Mouse (Mus musculus): ENCODE results near the gene App. TPM values are rescaled to one million over a fixed set of nuclear protein-coding genes. Genes with fewer than 3 reads are reported as not detected.

The App gene
- polyA plus RNA-seq, 1 experiment from 2014 or later = 94.7 TPM

- Histone ChIP-seq H3K27me3 (ENCODE audit: low read depth, poor library complexity, severe bottlenecking) (no peaks in the 10 kb centered on the region), H3K4me3 (no peak overlapping the region), H3K27ac (no peak overlapping the region), H3K4me1 (no peaks in the 10 kb centered on the region), H3K36me3 (peaks cover 70% of the 10 kb centered on the region), H3K9me3 (replicated peaks) (no peaks in the 10 kb centered on the region)
- DNase-seq (ENCODE audit: low spot score) = no peak
- WGBS = 97% methylated on average over 8 of the region's 8 CpGs
These were observed 148.9 kb downstream of the App start for GRCm38 (mm10) chr16:85024706-85025105.

GRCm38 (mm10) chr16:85023106-85023505 is 150.5 kb downstream of the App start:
- H3K36me3 ChIP-seq = peaks cover 57% of the 10 kb centered on the region
- no peak overlapping the region for H3K27ac ChIP-seq
- H3K4me3 ChIP-seq = no peak overlapping the region
- WGBS = 94% methylated on average over 3 of the region's 3 CpGs
- no peaks in the 10 kb centered on the region for H3K9me3 ChIP-seq (replicated peaks)
- no peak for DNase-seq (ENCODE audit: low spot score)
- H3K27me3 ChIP-seq (ENCODE audit: low read depth, poor library complexity, severe bottlenecking) = no peaks in the 10 kb centered on the region
- no peaks in the 10 kb centered on the region for H3K4me1 ChIP-seq

DNA sequence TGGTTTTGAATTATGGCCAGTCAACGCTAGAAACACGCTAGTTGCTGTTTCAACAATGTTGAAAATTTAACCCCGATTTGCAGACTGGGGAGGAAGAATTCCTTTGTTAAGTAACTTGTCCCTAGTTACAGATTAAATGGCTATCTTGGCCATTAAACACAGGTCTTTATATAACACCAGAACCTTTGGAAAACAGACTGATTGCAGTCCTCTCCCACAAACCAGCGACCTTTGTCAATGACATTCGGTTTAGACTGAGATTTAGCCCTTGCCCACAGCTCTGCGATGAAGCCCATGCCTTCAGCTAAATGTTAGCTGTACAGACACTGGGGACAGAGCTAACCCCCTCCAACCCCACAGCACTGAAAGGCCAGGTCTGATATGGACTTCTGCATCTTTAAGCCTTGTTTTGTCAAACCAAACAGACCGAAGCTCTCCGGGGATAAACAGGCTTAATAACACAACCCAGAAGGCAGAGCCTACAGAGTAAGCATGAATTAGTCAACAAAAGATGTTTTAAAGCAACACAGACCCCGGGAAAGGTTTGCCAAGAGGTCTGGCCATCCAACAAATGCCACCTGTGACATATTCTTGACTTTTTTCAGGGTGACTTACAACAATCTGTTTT is 152.8 kb downstream of the App start:
- no peak for DNase-seq (ENCODE audit: low spot score)
- no peak overlapping the region for H3K27ac ChIP-seq
- no peaks in the 10 kb centered on the region for H3K4me1 ChIP-seq
- no peaks in the 10 kb centered on the region for H3K27me3 ChIP-seq (ENCODE audit: low read depth, poor library complexity, severe bottlenecking)
- no peak overlapping the region for H3K4me3 ChIP-seq
- 93% methylated on average over 9 of the region's 9 CpGs for WGBS
- H3K36me3 ChIP-seq = peaks cover 44% of the 10 kb centered on the region
- H3K9me3 ChIP-seq (replicated peaks) = no peaks in the 10 kb centered on the region

DNA sequence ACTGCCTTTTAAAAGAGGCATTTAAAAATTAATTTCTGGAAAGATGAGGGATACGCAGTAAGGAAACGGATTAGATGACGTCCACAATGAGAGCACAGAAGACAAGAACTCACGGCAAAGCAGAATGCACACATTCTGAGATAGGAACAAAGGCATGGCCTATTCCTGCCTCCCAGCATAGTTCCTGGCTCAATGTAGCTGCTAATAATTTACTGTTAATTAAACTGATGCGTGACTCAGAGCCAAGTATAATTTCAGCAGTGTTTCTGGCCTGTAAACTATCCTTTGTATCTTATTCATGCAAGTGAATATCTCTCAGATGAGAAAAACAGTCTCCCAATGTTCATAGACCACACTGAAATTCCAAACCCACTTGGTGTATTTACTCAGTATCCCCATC is 154.3 kb downstream of the App start:
- H3K4me3 ChIP-seq = no peak overlapping the region
- H3K27ac ChIP-seq = no peak overlapping the region
- H3K36me3 ChIP-seq = peaks cover 39% of the 10 kb centered on the region
- H3K27me3 ChIP-seq (ENCODE audit: low read depth, poor library complexity, severe bottlenecking) = no peaks in the 10 kb centered on the region
- H3K9me3 ChIP-seq (replicated peaks) = no peaks in the 10 kb centered on the region
- no peak for DNase-seq (ENCODE audit: low spot score)
- 90% methylated on average over 5 of the region's 5 CpGs for WGBS
- no peaks in the 10 kb centered on the region for H3K4me1 ChIP-seq

- no peak overlapping the region for H3K4me3 ChIP-seq
- 87% methylated on average over 7 of the region's 7 CpGs for WGBS
- H3K27ac ChIP-seq = no peak overlapping the region
- H3K4me1 ChIP-seq = no peaks in the 10 kb centered on the region
- H3K27me3 ChIP-seq (ENCODE audit: low read depth, poor library complexity, severe bottlenecking) = no peaks in the 10 kb centered on the region
- DNase-seq (ENCODE audit: low spot score) = no peak
- no peaks in the 10 kb centered on the region for H3K9me3 ChIP-seq (replicated peaks)
- peaks cover 38% of the 10 kb centered on the region for H3K36me3 ChIP-seq
These were observed 155.7 kb downstream of the App start for GRCm38 (mm10) chr16:85017845-85018244.

DNA sequence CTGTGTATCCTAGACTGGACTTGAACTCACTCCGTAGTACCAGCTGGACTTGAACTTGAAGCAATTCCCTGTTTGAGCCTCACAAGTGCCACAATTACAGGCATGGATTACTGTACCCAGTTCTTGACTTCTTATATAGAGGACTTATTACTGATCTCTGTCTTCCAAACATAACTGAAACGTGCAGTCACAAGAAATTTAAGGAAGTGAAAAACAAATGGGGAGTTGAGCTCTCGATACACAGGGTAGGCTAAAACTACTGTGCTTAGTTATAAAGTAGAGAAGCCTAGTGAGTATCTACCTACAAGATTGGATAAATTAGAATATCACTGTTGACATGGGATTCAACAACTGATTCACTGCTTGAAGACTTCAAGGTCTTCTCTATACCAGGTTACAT is 160.9 kb downstream of the App start:
- no peaks in the 10 kb centered on the region for H3K27me3 ChIP-seq (ENCODE audit: low read depth, poor library complexity, severe bottlenecking)
- H3K4me1 ChIP-seq = no peaks in the 10 kb centered on the region
- 94% methylated on average over 3 of the region's 3 CpGs for WGBS
- no peaks in the 10 kb centered on the region for H3K9me3 ChIP-seq (replicated peaks)
- DNase-seq (ENCODE audit: low spot score) = no peak
- peaks cover 62% of the 10 kb centered on the region for H3K36me3 ChIP-seq
- H3K4me3 ChIP-seq = no peak overlapping the region
- H3K27ac ChIP-seq = no peak overlapping the region

GRCm38 (mm10) chr16:85012172-85012571 is 161.4 kb downstream of the App start:
- Histone ChIP-seq H3K9me3 (replicated peaks) (no peaks in the 10 kb centered on the region), H3K36me3 (peaks cover 61% of the 10 kb centered on the region)
- WGBS = 93% methylated on average over 5 of the region's 5 CpGs

GRCm38 (mm10) chr16:85010651-85011050 is 162.9 kb downstream of the App start:
- H3K36me3 ChIP-seq = peaks cover 62% of the 10 kb centered on the region
- H3K27me3 ChIP-seq (ENCODE audit: low read depth, poor library complexity, severe bottlenecking) = no peaks in the 10 kb centered on the region
- no peak for DNase-seq (ENCODE audit: low spot score)
- H3K27ac ChIP-seq = no peak overlapping the region
- no peak overlapping the region for H3K4me3 ChIP-seq
- no peaks in the 10 kb centered on the region for H3K9me3 ChIP-seq (replicated peaks)
- 89% methylated on average over 2 of the region's 2 CpGs for WGBS
- H3K4me1 ChIP-seq = no peaks in the 10 kb centered on the region

More at GRCm38 (mm10) chr16:85012172-85012571, 161.4 kb downstream of the App start:
- Histone ChIP-seq H3K4me1 (no peaks in the 10 kb centered on the region), H3K27me3 (ENCODE audit: low read depth, poor library complexity, severe bottlenecking) (no peaks in the 10 kb centered on the region), H3K4me3 (no peak overlapping the region), H3K27ac (no peak overlapping the region)
- DNase-seq (ENCODE audit: low spot score) = no peak

DNA sequence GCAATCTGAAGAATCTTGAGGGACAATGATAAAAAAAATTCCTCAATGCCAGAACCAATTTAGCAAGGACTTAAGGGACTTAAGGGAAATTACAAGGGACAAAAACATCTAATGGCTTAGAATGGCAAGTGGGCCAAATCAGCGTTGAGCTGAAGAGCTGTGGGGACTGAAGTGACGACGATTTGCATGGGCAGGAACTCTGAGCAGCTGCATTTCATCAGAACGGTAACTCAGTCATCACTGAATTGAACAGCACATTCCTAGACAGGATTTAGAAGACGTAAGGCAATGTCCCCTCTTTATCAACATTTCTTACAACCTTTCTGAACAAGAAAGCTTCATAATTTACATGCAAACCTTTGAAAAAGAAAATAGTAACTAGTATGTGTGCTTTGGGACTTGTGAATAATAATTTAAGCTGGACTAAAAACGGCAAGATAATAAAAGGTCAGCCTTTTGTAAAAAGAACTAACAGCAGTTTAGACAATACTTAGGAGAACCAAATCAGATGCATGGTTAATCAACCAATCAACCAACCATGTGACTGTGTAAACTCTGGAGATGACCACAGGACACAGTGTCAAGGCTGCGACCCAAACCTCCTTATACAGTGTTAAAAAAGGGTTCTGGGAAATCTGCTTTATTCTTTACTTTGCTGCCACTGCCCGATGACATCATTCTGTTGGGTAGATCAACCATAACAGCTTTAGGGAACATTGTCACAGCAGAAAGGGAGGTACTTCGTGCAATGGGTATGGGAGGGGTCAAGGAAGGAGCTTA is 164.5 kb downstream of the App start:
- peaks cover 56% of the 10 kb centered on the region for H3K36me3 ChIP-seq
- no peaks in the 10 kb centered on the region for H3K27me3 ChIP-seq (ENCODE audit: low read depth, poor library complexity, severe bottlenecking)
- no peaks in the 10 kb centered on the region for H3K4me1 ChIP-seq
- H3K9me3 ChIP-seq (replicated peaks) = no peaks in the 10 kb centered on the region
- no peak overlapping the region for H3K4me3 ChIP-seq
- no peak for DNase-seq (ENCODE audit: low spot score)
- no peak overlapping the region for H3K27ac ChIP-seq
- WGBS = 83% methylated on average over 9 of the region's 9 CpGs

GRCm38 (mm10) chr16:85001939-85002556 is 171.5 kb downstream of the App start:
- H3K36me3 ChIP-seq = peaks cover 44% of the 10 kb centered on the region
- 92% methylated on average over 5 of the region's 5 CpGs for WGBS

DNA sequence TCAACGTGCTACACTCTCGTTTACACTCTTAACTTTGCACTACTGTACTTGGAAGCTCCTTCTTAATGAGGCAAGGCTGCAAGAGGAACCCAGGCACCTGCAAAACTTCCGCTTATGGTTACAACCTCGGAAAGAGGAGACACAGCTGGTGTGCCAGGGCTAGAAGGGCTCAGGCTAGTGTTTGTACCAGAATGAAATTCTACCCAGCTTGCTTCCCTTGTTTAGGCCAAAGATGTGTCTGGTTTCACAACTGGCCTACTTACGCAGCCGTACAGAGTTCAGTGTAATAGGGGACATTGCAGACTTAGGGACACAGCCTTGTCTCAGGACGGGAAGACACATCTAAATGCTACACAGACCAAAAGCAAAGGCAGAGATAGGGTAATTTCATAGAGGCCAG is 173.3 kb downstream of the App start:
- H3K4me1 ChIP-seq = no peaks in the 10 kb centered on the region
- H3K27ac ChIP-seq = no peak overlapping the region
- WGBS = 88% methylated on average over 7 of the region's 7 CpGs
- no peak for DNase-seq (ENCODE audit: low spot score)
- no peaks in the 10 kb centered on the region for H3K9me3 ChIP-seq (replicated peaks)
- no peaks in the 10 kb centered on the region for H3K27me3 ChIP-seq (ENCODE audit: low read depth, poor library complexity, severe bottlenecking)
- no peak overlapping the region for H3K4me3 ChIP-seq
- H3K36me3 ChIP-seq = peaks cover 40% of the 10 kb centered on the region

More at GRCm38 (mm10) chr16:85001939-85002556, 171.5 kb downstream of the App start:
- H3K9me3 ChIP-seq (replicated peaks) = no peaks in the 10 kb centered on the region
- no peak overlapping the region for H3K4me3 ChIP-seq
- H3K4me1 ChIP-seq = no peaks in the 10 kb centered on the region
- no peak overlapping the region for H3K27ac ChIP-seq
- no peak for DNase-seq (ENCODE audit: low spot score)
- no peaks in the 10 kb centered on the region for H3K27me3 ChIP-seq (ENCODE audit: low read depth, poor library complexity, severe bottlenecking)

- Histone ChIP-seq H3K9me3 (replicated peaks) (no peaks in the 10 kb centered on the region), H3K27ac (no peak overlapping the region), H3K36me3 (peaks cover 28% of the 10 kb centered on the region), H3K4me1 (no peaks in the 10 kb centered on the region), H3K4me3 (no peak overlapping the region), H3K27me3 (ENCODE audit: low read depth, poor library complexity, severe bottlenecking) (no peaks in the 10 kb centered on the region)
- WGBS = 97% methylated on average over 3 of the region's 3 CpGs
- DNase-seq (ENCODE audit: low spot score) = no peak
These were observed 176.0 kb downstream of the App start for GRCm38 (mm10) chr16:84997551-84997950.

DNA sequence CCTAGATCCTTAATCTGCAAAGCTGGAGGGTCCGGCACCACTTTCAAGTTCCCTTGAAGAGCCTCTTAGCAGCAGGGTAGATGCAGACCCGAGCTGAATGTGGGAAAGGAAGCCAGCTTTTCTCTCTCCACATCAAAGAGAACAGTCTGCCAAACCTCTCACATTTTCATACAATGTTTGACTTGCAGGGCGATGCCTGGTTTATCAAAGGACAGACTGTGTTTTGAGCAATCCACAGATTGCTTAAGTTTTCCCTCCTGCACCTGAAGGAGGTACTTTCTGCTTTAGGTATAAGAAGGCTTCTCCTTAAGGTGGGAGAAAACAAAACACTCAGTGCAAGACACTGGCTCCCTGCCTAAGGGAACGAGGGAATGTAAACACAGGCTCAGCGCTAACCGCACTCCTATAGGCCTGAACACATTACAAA is 178.1 kb downstream of the App start:
- no peak overlapping the region for H3K27ac ChIP-seq
- 61% methylated on average over 6 of the region's 6 CpGs for WGBS
- peaks cover 17% of the 10 kb centered on the region for H3K36me3 ChIP-seq
- H3K27me3 ChIP-seq (ENCODE audit: low read depth, poor library complexity, severe bottlenecking) = no peaks in the 10 kb centered on the region
- no peaks in the 10 kb centered on the region for H3K4me1 ChIP-seq
- H3K4me3 ChIP-seq = no peak overlapping the region
- no peak for DNase-seq (ENCODE audit: low spot score)
- H3K9me3 ChIP-seq (replicated peaks) = no peaks in the 10 kb centered on the region
